Mouse (Mus musculus) ovary, postnatal 36 days (tissue): Measurements from ENCODE around the gene Heca.
A peak's percentile ranks its signal among the peaks of the same experiment; 100 is the strongest.
"Not testable (repeated sequence)": the region's sequence is repeated elsewhere in the genome, so short reads cannot be mapped to it uniquely, and the experiment has no call there.

Source experiments
- DNase-seq: peaks from one replicate; pipeline ENCODE4 v3.0.0; 2022; ENCODE audit warnings: low spot score, mixed read lengths

The Heca gene

GRCm38 (mm10) chr10:17947960-17948730 lies at the start of gene Heca:
Gene Heca (minus strand): TSS chr10:17948067.
- peak; percentile 83 for DNase-seq

DNA sequence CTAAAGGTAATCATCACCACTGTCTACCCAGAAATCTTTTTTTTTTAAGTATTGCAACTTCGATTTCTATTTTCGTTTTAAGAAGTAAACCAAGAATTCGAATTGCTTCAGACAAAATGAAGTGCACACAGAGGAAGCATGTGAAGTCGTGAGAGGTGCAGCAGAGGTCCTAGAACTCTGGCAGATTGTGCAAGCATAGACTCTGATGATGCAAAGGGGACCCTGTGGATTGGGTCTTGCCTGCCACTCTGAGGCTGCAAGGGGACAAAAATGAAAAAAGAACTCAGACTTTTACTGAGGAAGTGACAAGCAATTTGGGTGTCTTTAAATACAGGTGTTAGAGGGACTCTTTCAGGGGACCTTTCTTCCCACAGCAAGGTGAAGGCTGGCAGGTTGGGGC lies 42.7 kb upstream of the Heca start:
- DNase-seq = no peak

- DNase-seq = no peak
Measured at GRCm38 (mm10) chr10:17989136-17989535, 41.3 kb upstream of the Heca start.

GRCm38 (mm10) chr10:17987823-17988423 lies 40.1 kb upstream of the Heca start:
- no peak for DNase-seq

DNA sequence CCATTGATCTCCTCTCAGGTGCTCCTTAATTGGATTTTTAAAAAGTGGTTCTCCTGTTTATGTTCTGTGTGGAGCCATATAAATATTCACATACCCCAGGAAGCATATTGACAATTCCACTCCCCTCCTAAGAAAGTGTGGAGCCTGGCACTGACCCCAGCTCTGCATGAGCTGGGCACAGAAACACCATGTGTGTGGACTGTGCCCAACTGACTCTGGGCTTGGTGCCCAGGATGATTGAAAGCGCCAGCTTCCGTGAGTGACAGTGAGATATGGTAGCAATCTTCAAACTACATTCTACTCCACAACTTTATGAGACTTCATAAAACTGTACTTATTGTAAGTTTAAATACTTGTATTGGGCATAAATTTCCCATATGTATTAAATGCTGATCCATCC lies 35.4 kb upstream of the Heca start:
- DNase-seq = no peak

- no peak for DNase-seq
Measured at GRCm38 (mm10) chr10:17966090-17966489, 18.2 kb upstream of the Heca start.

DNA sequence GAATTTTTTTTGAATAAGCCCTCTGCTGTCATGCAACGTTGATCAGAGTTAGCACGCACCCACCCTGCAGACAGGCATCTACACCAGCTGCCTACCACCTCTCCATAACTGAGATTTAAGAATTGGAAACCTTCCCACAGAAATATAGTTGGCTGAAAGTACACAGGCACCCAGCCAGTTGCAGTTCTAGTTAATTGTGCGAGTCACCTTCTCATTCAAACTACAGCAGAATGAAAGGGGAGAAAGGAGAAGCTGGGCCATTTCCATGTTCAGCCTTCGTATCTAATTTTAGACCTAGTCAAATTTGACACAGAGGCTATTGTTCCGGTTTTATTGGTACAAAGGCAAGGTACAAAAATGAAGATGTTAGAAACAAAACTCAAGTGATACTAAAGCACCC lies 2.9 kb upstream of the Heca start:
- DNase-seq = no peak

- peak; percentile 64 for DNase-seq
Measured at GRCm38 (mm10) chr10:17947175-17947906, 526 bp downstream of the Heca start.

GRCm38 (mm10) chr10:17946799-17947174 lies 1.1 kb downstream of the Heca start:
- DNase-seq = not testable (repeated sequence)

DNA sequence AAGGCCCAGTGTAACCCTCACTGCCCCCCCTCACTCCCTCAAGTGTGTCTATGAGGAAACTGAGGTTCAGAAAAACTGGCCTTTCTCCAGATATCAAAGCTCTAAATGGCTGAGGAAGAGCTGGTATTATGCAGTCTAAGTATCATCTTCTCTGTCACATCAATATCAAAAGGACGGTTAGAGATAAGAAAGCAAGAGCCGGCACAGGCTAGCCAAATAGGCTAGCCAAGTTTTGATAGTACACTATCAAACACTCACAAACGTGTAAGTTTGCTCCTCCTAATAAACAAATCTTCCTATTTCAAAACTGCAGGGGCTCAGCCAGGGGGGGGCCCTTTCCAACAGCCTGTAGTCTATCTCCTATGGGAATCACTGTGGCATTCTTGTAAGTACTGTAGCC lies 1.8 kb downstream of the Heca start:
- no peak for DNase-seq

DNA sequence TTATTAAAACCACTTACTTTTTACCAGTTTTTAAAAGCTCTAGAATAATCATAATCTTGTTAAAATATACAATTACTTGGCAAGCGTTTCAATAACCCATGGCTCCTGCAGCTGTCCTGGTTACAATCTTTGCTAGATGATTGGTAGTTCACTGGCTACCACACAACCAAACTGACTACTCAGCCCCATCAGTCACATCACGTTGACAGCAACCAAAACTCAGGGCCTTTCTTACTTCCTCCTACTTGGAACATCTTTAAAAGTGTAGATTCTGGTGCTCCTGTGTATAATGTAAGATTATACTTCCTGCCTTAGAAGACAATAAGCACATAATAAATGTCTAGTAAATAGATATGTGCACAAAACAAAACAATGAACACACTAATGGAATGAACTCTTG lies 14.2 kb downstream of the Heca start:
- DNase-seq = no peak

DNA sequence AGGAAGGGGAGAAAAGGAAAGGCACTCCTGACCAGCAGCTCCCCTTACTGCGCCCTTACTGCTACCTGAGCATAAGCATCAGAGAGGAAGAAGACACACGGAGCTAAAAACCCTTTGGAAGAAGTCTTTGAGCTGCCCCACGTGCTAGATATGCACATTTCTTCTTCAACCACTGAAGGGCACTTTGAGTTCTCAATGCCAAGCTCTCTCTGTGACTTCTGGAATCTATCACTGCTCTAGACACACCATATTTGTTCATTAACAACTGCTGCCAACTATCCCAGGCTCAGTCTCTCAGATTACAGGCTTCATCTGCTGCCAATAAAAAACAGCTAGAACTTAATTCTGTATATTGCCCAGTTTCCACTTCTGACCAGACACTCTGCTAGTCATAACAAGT lies 15.7 kb downstream of the Heca start:
- DNase-seq = no peak

GRCm38 (mm10) chr10:17931157-17931556 lies 16.7 kb downstream of the Heca start:
- DNase-seq = no peak

- no peak for DNase-seq
Measured at GRCm38 (mm10) chr10:17930445-17931083, 17.3 kb downstream of the Heca start.

DNA sequence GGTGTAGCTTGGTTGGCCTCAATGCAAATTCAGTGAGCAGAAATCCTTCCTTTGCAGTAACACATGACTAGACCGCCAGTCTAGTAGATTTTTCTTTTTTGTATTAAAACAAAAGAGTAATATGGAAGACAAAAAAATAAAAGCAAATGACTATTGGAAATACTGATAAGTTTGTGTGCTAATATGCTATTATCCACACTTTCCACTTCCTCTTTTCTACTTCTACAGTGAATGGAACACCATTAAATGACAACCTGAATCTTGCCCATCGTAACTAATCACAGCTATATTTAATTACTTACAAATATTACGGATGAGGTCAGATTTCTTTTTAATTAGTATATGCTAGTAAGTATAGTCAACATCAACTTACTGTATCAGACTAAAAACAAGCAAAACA lies 22.7 kb downstream of the Heca start:
- DNase-seq = no peak

DNA sequence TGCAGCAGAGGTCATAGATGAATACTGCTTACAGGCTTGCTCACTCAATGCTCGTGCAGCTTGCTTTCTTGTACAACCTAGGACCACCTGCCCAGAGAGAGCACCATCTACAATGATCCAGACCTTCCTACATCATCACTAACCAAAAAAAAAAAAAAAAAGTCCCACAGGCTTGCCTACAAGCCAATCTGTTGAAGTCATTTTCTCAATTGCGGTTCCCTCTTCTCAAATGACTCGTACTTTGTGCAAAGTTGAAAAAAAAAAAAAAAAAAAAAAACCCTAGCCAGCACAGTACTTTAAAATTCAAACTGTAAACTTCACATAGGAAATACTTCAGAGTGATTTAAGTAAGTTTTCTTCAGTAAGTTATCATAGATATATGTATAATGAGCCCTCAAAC lies 23.7 kb downstream of the Heca start:
- DNase-seq = no peak

GRCm38 (mm10) chr10:17921381-17921780 lies 26.5 kb downstream of the Heca start:
- DNase-seq = no peak

- DNase-seq = no peak
Measured at GRCm38 (mm10) chr10:17919971-17920370, 27.9 kb downstream of the Heca start.

GRCm38 (mm10) chr10:17919032-17919431 lies 28.8 kb downstream of the Heca start:
- no peak for DNase-seq

GRCm38 (mm10) chr10:17908731-17909130 lies 39.1 kb downstream of the Heca start:
- no peak for DNase-seq

DNA sequence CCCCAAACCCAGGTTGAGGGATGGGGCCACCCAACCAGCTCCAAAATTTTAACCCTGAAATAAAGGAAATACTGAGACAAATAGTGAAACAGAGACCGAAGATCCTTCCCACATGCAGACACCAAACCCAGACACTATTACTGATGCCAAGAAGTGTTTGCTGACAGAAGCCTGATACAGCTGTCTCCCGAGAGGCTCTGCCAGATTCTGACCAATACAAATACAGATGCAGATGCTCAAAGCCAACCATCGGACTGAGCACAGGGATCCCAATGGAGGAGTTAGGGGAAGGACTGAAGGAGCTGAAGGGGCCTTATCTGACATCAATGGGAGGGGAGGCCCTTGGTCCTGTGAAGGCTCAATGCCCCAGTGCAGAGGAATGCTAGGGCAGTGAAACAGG lies 41.5 kb downstream of the Heca start:
- not testable (repeated sequence) for DNase-seq

DNA sequence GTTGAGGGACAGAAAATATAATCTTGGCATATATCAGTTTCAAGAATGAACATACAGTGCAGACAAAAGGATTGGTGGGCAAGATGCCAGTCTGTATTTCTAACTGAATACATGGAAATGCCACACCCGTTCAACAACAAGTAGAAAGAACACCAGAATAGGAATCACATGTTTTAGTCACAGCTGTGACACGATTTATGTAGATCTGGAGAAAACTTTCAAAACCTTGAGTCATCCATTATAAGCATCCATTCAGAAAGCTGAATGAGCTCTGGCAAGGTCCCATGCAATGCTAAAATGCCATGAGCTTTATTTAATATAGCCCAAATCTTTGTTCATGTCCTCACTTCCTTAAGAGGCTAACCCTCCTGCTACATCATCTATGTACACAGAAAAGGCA lies 44.4 kb downstream of the Heca start:
- no peak for DNase-seq

DNA sequence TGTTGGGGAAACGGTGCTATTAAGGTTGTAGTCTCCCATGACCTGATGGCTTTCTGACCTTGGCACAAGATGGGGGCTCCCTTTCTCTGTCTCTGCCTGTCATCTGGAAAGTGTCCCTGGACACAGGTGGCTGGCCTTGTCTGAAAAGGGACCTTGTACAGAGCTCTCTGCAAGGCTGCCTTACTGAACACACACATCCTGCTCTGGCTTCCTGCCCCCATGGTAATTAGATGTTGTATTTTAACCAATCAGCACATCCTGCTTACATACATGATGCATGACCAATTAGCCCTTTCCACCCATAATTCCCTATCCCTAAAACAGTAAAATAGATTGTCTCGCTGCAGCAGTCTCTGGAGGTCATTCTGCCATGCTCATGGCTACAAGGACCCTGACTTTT lies 67.1 kb downstream of the Heca start:
- no peak for DNase-seq
